Mouse (Mus musculus) forebrain, postnatal 0 days (tissue): Measurements from ENCODE around the gene Zfp180. TPM values are rescaled to one million over a fixed set of nuclear protein-coding genes. Genes with fewer than 3 reads are reported as not detected.

Experiments used
- ATAC-seq: fragments of 200-750 bp; cut with Nextera tagmentation; 2 replicates; pipeline ENCODE4 v1.8.0; 2017; ENCODE audit warnings: mild to moderate bottlenecking, moderate library complexity
- DNase-seq: peaks from one replicate; pipeline ENCODE4 v3.0.0-alpha.2; 2015
- H3K27ac ChIP-seq: fragments of 300-500 bp; sonication (generic); 2 replicates; pipeline ENCODE4 v1.5.1; 2014; ENCODE audit warnings: low read depth, mild to moderate bottlenecking, antibody characterized with exemption, low read length, moderate library complexity, mixed read lengths
- H3K27me3 ChIP-seq: fragments of 300-500 bp; sonication (generic); 2 replicates; pipeline ENCODE4 v1.6.1; 2014; ENCODE audit warnings: mild to moderate bottlenecking, low read length, mixed read lengths; ENCODE audit not compliant: insufficient read depth
- H3K36me3 ChIP-seq: fragments of 300-500 bp; sonication (generic); 2 replicates; pipeline ENCODE4 v1.6.1; 2014; ENCODE audit warnings: mild to moderate bottlenecking, moderate library complexity; ENCODE audit not compliant: insufficient read depth
- H3K4me1 ChIP-seq: fragments of 300-500 bp; sonication (generic); 2 replicates; pipeline ENCODE4 v1.6.1; 2014; ENCODE audit warnings: antibody characterized with exemption; ENCODE audit not compliant: insufficient read depth
- H3K4me2 ChIP-seq: fragments of 300-500 bp; sonication (generic); 2 replicates; pipeline ENCODE4 v1.6.1; 2014; ENCODE audit warnings: low read depth, mild to moderate bottlenecking, moderate library complexity
- H3K4me3 ChIP-seq: fragments of 300-500 bp; sonication (generic); 2 replicates; pipeline ENCODE4 v1.5.1; 2014; ENCODE audit warnings: low read depth, low read length, mixed read lengths
- H3K9ac ChIP-seq: fragments of 300-500 bp; sonication (generic); 2 replicates; pipeline ENCODE4 v1.6.1; 2014; ENCODE audit warnings: mild to moderate bottlenecking
- H3K9me3 ChIP-seq: fragments of 300-500 bp; sonication (generic); 2 replicates; pipeline ENCODE4 v1.6.1; 2016; ENCODE audit warnings: low read length
- CTCF ChIP-seq: sonication (generic); IDR thresholded peaks from 2 replicates; pipeline ENCODE4 v1.5.1; 2016; ENCODE audit warnings: antibody characterized with exemption, control low read depth, low read depth
- whole genome bisulfite sequencing: fragments of 180-500 bp; shearing (Covaris S2); extraction: QIAGEN DNeasy Blood & Tissue Kit; methylation state at CpG from one replicate; pipeline ENCODE4 v1.1.7; 2014; 5-methylcytosine and 5-hydroxymethylcytosine counted together
- polyA plus RNA-seq: library from polyadenylated mRNA; unstranded; fragments of >200 nt; fragmentation: Nextera tagmentation; extraction: Ambion mirVana; gene quantifications from 2 replicates; pipeline ENCODE4 v1.2.1, GENCODE M21; 2015
- total RNA-seq: library from RNA; depleted of rRNA; stranded (reverse); fragments of >200 nt; gene quantifications from 2 replicates; pipeline ENCODE4 v1.2.3, GENCODE M21; 2014

The Zfp180 gene
- total and polyA plus RNA-seq, 2 experiments from 2014 or later = 23.9 to 44.0 TPM

DNA sequence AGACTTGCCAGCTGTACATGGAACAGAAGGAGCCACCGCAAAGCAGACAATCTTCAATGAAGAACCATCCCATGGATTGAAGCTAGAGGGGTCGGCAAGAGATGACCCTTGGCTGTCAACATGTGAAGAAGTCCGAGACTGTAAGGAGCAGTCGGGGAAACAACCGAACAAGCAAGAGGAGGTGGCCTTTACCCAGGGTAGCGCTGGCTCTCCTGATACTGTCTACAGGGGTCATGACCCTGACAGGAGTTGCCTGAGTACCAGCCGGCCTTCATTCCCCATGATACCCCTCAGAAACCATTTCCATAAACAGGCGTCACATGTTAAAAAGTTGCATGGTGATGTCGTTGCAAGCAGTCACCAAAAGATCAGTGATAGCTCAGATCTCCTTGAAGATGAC, 22.7 kb downstream of the Zfp180 start:
- Histone ChIP-seq H3K4me2 (no peak overlapping the region), H3K27me3 (no peaks in the 10 kb centered on the region), H3K4me3 (no peak overlapping the region), H3K27ac (no peak overlapping the region), H3K36me3 (peaks cover 90% of the 10 kb centered on the region), H3K9ac (no peak overlapping the region), H3K4me1 (no peaks in the 10 kb centered on the region), H3K9me3 (peaks cover 84% of the 10 kb centered on the region)
- TF ChIP-seq CTCF = no peak
- no peak for DNase-seq
- ATAC-seq = no peak
- WGBS = 97% methylated on average over 9 of the region's 9 CpGs

DNA sequence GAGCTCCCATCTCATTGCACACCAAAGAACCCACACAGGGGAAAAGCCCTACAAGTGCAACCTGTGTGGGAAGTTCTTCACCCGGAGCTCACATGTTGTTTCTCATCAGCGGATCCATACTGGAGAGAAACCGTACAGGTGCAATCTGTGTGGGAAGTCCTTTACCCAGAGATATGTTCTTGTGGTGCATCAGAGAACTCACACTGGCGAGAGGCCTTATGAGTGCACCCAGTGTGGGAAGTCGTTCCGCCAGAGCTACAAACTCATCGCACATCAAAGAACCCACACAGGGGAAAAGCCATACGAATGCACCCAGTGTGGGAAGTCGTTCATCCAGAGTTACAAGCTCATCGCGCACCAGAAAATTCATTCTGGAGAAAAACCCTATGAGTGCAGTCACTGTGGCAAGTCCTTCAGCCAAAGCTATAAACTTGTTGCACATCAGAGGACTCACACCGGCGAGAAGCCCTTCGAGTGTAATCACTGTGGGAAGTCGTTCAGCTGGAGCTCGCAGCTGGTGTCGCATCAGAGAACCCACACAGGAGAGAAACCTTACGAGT, 23.5 kb downstream of the Zfp180 start:
- no peak overlapping the region for H3K4me3 ChIP-seq
- ATAC-seq (no peak; the same call in 1 of the 2 replicates), DNase-seq (no peak)
- no peak overlapping the region for H3K27ac ChIP-seq
- no peak overlapping the region for H3K4me2 ChIP-seq
- 96% methylated on average over 18 of the region's 18 CpGs for WGBS
- peaks cover 89% of the 10 kb centered on the region for H3K9me3 ChIP-seq
- no peak overlapping the region for H3K9ac ChIP-seq
- TF ChIP-seq CTCF = no peak
- no peaks in the 10 kb centered on the region for H3K27me3 ChIP-seq
- H3K36me3 ChIP-seq = peaks cover 82% of the 10 kb centered on the region
- no peaks in the 10 kb centered on the region for H3K4me1 ChIP-seq

DNA sequence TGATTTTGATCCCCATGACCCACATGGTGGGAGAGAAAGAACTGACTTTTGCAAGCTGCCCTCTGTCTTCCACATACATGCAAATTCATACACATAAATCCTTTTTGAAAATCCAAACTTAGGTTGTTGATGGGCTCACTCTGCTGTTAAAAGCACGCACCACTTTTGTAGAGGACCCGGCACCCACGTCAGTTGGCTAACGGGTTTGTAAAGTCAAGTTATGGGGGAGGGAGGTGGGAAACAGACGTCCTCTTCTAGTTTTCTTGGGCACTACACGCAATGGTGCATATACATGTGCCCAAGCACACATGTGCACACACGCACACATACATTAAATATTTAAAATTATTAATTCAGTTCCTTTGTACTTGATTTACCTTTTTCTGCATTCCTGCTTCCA, 29.1 kb downstream of the Zfp180 start:
- Histone ChIP-seq H3K27ac (no peak overlapping the region), H3K4me1 (peaks cover 3% of the 10 kb centered on the region; the same call in 1 of the 2 replicates), H3K9me3 (peaks cover 38% of the 10 kb centered on the region), H3K4me3 (no peak overlapping the region), H3K36me3 (peaks cover 26% of the 10 kb centered on the region), H3K4me2 (no peak overlapping the region), H3K9ac (no peak overlapping the region), H3K27me3 (no peaks in the 10 kb centered on the region)
- ATAC-seq (no peak), DNase-seq (no peak)
- 98% methylated on average over 7 of the region's 7 CpGs for WGBS
- no peak for TF ChIP-seq CTCF

DNA sequence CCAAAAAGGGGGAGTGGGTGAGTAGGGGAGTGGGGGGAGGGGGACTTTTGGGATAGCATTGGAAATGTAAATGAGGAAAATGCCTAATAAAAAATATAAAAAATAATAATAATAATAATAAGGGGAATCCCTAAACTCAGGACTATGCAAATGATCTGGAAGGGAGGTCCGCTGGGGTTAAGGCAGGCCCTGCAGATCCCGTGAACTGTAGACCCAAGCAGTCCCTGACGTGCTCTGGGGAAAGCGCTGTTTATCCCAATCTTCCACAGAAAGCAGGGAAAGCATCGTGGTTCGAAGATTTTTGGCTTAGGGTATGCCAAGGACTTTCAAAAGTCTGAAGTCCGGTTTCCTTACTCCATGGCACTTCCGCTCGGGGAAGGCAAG, 30.0 kb downstream of the Zfp180 start:
- WGBS = 5% methylated on average over 9 of the region's 9 CpGs
- ATAC-seq (no peak), DNase-seq (no peak)
- H3K27ac ChIP-seq = no peak overlapping the region
- peaks cover 29% of the 10 kb centered on the region for H3K9me3 ChIP-seq
- no peak for TF ChIP-seq CTCF
- peak overlapping the region; percentile 51 for H3K9ac ChIP-seq
- no peaks in the 10 kb centered on the region for H3K27me3 ChIP-seq
- H3K4me1 ChIP-seq = peaks cover 3% of the 10 kb centered on the region; the same call in 1 of the 2 replicates
- peak overlapping the region; percentile 76 for H3K4me2 ChIP-seq
- H3K4me3 ChIP-seq = peak overlapping the region; percentile 59
- peaks cover 17% of the 10 kb centered on the region for H3K36me3 ChIP-seq

DNA sequence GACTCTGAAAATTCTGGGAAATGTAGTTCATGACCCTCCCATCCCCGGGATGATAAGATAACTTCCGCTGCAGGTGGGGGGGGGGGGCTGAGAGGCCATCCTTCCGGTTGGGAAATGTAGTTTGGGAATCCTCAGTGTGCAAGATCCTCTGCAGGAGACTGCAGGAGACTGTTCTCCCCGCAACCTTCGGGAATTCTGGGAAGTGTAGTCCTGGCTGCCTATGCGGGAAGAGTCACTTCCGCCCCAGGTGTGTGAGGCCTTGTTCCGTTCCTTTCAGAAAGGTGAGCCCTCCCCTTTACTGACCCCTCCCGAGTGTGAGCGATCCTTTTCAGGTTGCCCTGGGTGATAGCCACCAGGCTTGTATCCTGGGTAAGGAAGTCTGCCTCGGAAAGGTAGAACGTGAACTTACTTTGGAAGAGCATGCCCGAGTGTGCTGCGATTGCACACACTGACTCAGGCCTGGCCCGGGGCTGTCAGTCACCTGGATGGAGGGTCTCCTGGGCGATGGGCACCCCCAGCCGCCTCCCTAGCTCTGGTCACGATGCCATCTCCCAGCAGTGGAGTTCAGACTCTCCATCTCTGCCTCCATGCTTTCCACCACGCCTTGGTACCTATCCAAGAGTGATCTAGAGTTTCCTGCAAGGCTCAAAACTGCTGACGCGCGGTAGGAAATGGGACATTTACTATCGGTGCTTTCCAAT, 30.6 kb downstream of the Zfp180 start, which contains the start of gene Zfp112:
Gene Zfp112 (plus strand): TSS at position 159 of the 701 bp plus-strand sequence.
- TF ChIP-seq CTCF = no peak
- 3% methylated on average over 23 of the region's 23 CpGs for WGBS
- Histone ChIP-seq H3K36me3 (peaks cover 11% of the 10 kb centered on the region), H3K27ac (peak within 1 kb of the TSS; percentile 51), H3K9ac (peak within 1 kb of the TSS; percentile 67), H3K4me2 (peak within 1 kb of the TSS; percentile 76), H3K4me3 (peak within 1 kb of the TSS; percentile 59), H3K4me1 (peaks cover 3% of the 10 kb centered on the region; the same call in 1 of the 2 replicates), H3K27me3 (no peaks in the 10 kb centered on the region), H3K9me3 (peaks cover 23% of the 10 kb centered on the region)
- DNase-seq = peak; percentile 93
- peak; percentile 99 for ATAC-seq

DNA sequence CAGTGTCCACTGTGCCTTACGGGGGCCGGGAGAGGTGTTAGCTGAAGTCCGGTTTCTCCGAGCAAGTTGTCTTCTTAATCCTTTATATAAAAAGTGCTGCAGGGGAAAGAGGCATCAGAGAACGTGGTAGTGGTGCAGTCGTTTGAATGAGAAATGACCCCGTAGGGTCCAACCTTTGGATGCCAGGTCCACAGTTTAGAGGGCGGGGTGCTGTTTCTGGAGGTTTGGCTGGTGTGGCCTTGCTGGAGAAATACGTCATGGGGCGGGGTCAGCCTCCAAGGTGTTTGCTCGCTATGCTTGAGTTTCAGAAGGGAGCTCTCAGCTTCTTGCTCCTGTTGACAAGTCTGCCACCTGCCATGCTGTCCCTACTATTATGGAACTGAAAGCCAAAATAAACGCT, 31.3 kb downstream of the Zfp180 start:
- Histone ChIP-seq H3K27me3 (no peaks in the 10 kb centered on the region), H3K4me1 (peaks cover 3% of the 10 kb centered on the region; the same call in 1 of the 2 replicates), H3K36me3 (peaks cover 4% of the 10 kb centered on the region), H3K4me3 (peak overlapping the region; percentile 59), H3K9ac (peak overlapping the region; percentile 67), H3K9me3 (peaks cover 16% of the 10 kb centered on the region), H3K27ac (peak overlapping the region; percentile 51; the same call in 1 of the 2 replicates), H3K4me2 (peak overlapping the region; percentile 76)
- DNase-seq (no peak), ATAC-seq (no peak)
- 13% methylated on average over 12 of the region's 12 CpGs for WGBS
- no peak for TF ChIP-seq CTCF

DNA sequence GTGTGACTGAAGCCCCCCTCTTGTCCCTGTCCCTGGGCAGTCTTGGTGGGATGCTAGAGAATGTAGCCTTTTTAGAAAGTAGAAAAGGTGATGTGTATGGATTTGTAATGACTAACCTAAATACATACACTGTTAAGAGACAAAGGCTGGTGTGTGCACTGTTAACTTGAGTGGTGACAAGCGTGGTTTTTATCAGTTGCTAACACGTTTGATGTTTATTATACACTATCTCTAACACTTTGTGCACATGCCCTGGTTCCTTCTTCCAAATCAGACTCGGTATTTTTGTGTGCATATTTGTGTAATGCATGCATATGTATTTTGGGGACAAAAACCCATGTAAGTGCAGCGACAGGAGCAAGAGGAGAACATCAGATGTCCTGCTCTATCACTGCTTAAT, 34.9 kb downstream of the Zfp180 start:
- Histone ChIP-seq H3K27ac (no peak overlapping the region), H3K36me3 (no peaks in the 10 kb centered on the region), H3K4me3 (no peak overlapping the region), H3K4me1 (peaks cover 3% of the 10 kb centered on the region; the same call in 1 of the 2 replicates), H3K9me3 (no peaks in the 10 kb centered on the region), H3K9ac (no peak overlapping the region), H3K4me2 (no peak overlapping the region), H3K27me3 (no peaks in the 10 kb centered on the region)
- no peak for ATAC-seq
- no peak for DNase-seq
- 88% methylated on average over 4 of the region's 4 CpGs for WGBS
- no peak for TF ChIP-seq CTCF
